Mouse (Mus musculus): Measurements from ENCODE around the gene Kif18b. TPM values are rescaled to one million over a fixed set of nuclear protein-coding genes. Genes with fewer than 3 reads are reported as not detected.

Kif18b gene
- 1.1 and 2.2 TPM in 2 replicates for polyA plus RNA-seq (2012; rRNA removed; ENCODE audit: low replicate concordance)

DNA sequence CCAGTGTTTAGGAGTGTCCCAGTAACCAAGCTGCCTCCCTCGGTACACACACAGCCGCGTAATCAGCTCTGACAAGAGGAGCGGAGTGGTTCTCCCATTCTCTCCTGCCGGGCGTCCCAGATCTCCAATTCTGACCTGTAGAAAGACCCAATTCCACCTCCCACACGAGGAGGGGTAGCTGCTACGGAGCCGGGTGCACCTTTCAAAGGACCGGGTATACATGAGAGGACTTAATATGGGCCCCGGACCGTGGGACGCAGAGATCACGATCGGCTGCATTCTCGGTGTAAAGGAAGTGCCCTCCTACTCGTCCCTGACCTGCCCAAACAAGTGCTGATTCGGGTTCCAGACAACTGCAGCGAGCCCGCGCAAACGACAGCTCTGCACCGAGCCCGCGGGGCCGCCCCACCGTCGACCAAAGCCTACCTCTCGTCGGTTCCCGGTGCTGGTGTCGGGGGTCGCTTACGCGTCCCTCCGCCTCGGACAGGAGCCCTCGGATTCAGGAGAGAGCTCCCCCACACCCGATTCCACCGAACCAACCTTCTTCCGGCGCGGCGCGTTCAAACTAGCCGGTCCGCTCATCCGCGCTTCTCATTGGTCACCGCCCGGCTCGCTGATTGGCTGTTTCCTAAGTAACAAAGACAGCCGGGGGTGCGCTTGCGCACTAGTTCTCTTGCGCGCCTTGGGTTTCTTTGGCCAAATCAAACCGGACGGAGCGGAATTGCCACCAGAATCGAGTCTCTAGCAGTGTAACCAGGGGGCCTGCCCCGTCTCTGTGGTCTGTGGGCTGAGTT lies at the start of gene Kif18b:
Gene Kif18b, minus strand, starts transcription at position 568 of the 794 bp plus-strand sequence.

DNA sequence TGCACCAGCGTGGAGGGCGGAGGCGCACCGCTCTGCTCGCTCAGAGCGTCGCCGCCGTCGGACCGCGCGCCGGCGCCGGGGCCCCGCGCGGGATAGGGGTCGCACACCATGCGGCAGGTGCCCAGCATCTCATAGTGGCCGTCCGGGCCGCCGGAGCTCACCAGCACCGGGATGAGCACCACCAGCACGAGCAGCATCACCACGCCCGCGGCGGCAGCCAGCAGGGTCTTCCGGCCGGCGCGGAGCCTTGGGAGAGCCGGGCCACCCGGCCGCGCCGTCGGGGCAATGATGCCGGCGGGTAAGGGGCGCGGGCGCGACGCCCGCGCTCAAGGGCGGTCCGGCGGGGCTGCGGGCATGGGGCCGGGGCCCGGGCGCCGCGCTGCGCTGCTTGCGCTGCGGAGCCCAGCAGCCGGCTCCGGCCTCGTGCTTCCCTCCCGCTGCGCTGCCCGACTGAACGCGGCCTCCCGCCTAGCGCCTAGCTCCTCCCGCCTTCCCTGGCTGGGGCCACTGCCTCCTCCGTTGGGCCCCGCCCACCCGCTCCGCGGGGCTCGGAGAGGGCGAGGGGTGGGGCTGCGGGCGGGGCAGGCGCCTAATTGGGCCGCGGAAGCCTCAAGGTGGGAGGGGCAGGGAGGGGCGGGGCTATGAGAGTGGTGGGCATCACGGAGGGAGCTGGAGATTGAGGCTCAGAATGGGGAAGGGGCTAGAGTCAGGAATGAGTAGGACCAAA lies 21.5 kb upstream of the Kif18b start, which contains the start of gene C1ql1:
Gene C1ql1, minus strand, starts transcription at position 424 of the 727 bp plus-strand sequence.

GRCm38 (mm10) chr11:102900763-102901162 lies 24.2 kb downstream of the Kif18b start, which contains the start of gene Gfap:
Gene Gfap (minus strand): TSS chr11:102900912.

DNA sequence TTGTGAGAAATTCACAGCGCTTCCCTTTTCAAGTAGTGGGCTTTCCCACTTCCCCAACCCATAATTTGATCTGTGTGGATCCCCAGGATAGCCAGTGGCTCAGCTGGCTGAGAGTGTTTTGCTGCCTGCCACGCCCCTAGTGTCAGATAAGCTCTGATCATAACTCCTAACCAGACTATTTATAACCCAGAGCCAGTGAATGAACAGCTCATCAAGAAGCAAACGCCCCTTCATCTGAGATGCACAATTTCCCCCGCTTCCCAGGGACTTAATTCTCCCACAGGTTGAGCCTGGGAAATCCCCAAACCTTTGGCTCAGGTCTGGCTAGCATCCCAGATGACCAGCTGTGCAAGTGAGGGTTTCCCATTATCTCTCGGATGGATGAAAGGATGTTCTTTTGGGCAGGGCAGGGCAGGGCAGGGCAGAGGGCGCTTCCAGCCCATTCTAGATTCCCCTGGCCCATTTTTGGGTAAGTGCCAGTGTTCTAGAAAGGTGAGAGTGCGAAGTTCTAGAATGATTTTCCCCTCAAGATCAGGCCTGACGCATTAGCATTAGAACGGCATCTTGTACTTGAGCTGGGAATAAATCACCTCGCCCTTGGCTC lies 40.2 kb downstream of the Kif18b start, which contains the start of gene Fam187a:
Gene Fam187a, plus strand, starts transcription at position 554 of the 604 bp plus-strand sequence.

GRCm38 (mm10) chr11:102880585-102881313 lies 44.2 kb downstream of the Kif18b start, which contains the start of the genes Eftud2 and Ccdc103:
Gene Eftud2 (minus strand): TSS chr11:102880985.
Gene Ccdc103 (plus strand): TSS chr11:102881204.

Other genes starting within 250 kb of the Kif18b start
- 4.6 and 10.7 TPM in 2 replicates for gene Ccdc43, start 227.3 kb downstream of the Kif18b start, polyA plus RNA-seq (2012; rRNA removed; ENCODE audit: low replicate concordance)
- gene Adam11, start 163.7 kb downstream of the Kif18b start, polyA plus RNA-seq (2012; rRNA removed; ENCODE audit: low replicate concordance), result 6.2 and 16.5 TPM in 2 replicates
- gene Gjc1, start 105.4 kb downstream of the Kif18b start, polyA plus RNA-seq (2012; rRNA removed; ENCODE audit: low replicate concordance), result 3.8 and 7.5 TPM in 2 replicates
- gene Higd1b, start 89.3 kb downstream of the Kif18b start, polyA plus RNA-seq (2012; rRNA removed; ENCODE audit: low replicate concordance), result 3.1 and 6.5 TPM in 2 replicates
- gene Eftud2, start 44.1 kb downstream of the Kif18b start, polyA plus RNA-seq (2012; rRNA removed; ENCODE audit: low replicate concordance), result 110 and 130 TPM in 2 replicates
- 0.17 and 0.23 TPM in 2 replicates for gene Ccdc103, start 43.9 kb downstream of the Kif18b start, polyA plus RNA-seq (2012; rRNA removed; ENCODE audit: low replicate concordance)
- not detected in 2 replicates for gene Fam187a, start 40.0 kb downstream of the Kif18b start, polyA plus RNA-seq (2012; rRNA removed; ENCODE audit: low replicate concordance)
- gene Gfap, start 24.2 kb downstream of the Kif18b start, polyA plus RNA-seq (2012; rRNA removed; ENCODE audit: low replicate concordance), result 0.14 and 0.29 TPM in 2 replicates
- 0.13 TPM in 1 of 2 replicates, not detected in the other for gene C1ql1, start 21.6 kb upstream of the Kif18b start, polyA plus RNA-seq (2012; rRNA removed; ENCODE audit: low replicate concordance)
- 32.0 and 53.6 TPM in 2 replicates for gene Nmt1, start 103.1 kb upstream of the Kif18b start, polyA plus RNA-seq (2012; rRNA removed; ENCODE audit: low replicate concordance)
- gene Dcakd, start 103.2 kb upstream of the Kif18b start, polyA plus RNA-seq (2012; rRNA removed; ENCODE audit: low replicate concordance), result 76.9 and 78.1 TPM in 2 replicates
- 27.0 and 29.3 TPM in 2 replicates for gene Plcd3, start 176.5 kb upstream of the Kif18b start, polyA plus RNA-seq (2012; rRNA removed; ENCODE audit: low replicate concordance)
- 85.8 and 135 TPM in 2 replicates for gene Acbd4, start 176.6 kb upstream of the Kif18b start, polyA plus RNA-seq (2012; rRNA removed; ENCODE audit: low replicate concordance)
- 13.3 and 18.0 TPM in 2 replicates for gene Hexim1, start 191.1 kb upstream of the Kif18b start, polyA plus RNA-seq (2012; rRNA removed; ENCODE audit: low replicate concordance)
- gene Hexim2, start 207.3 kb upstream of the Kif18b start, polyA plus RNA-seq (2012; rRNA removed; ENCODE audit: low replicate concordance), result 5.1 and 6.1 TPM in 2 replicates
- gene Fmnl1, start 246.0 kb upstream of the Kif18b start, polyA plus RNA-seq (2012; rRNA removed; ENCODE audit: low replicate concordance), result 48.8 and 86.1 TPM in 2 replicates